Mouse (Mus musculus): ENCODE results near the gene Hif3a.

- TF ChIP-seq CTCF (IDR thresholded peaks at IDR 0.05; ENCODE audit: insufficient read depth, low read length) (no peak), POLR2A (IDR thresholded peaks at IDR 0.05; ENCODE audit: borderline replicate concordance, extremely low read depth, low read depth, low read length) (no peak)
Observed at GRCm38 (mm10) chr7:16992451-16992807, 69.8 kb downstream of the Hif3a start, which contains the start of gene Ccdc8.

All from lung, adult 2 months (tissue).